Mouse (Mus musculus): Measurements from ENCODE around the gene Cxcl2.

Gene Cxcl2

DNA sequence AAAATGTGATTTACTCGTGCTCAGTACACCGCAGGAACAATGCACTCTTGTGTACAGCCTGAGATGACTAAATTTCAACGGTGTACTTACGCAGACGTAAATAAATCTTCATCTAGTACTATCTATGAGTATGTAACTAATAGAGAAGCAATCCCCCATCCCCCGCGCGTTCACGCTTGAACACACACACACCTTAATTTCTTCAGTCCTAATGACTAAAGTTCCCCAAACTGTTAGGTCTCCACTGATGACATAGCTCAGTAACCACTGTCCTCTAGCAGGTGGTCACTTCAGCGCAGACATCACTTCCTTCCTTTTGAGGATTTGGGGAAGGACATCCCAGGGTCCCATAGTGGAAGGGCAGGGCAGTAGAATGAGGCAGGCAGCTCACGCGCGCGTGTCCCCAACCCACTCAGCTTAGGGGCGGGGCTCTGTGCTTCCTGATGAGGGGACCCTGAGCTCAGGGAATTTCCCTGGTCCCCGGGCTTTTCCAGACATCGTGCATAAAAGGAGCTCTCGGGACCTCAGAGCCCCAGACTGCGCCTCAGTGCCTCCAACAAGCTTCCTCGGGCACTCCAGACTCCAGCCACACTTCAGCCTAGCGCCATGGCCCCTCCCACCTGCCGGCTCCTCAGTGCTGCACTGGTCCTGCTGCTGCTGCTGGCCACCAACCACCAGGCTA is at the start of gene Cxcl2:
Gene Cxcl2 (plus strand): TSS at position 533 of the 682 bp plus-strand sequence.
- no peak for ATAC-seq (ENCODE audit: low TSS enrichment)

DNA sequence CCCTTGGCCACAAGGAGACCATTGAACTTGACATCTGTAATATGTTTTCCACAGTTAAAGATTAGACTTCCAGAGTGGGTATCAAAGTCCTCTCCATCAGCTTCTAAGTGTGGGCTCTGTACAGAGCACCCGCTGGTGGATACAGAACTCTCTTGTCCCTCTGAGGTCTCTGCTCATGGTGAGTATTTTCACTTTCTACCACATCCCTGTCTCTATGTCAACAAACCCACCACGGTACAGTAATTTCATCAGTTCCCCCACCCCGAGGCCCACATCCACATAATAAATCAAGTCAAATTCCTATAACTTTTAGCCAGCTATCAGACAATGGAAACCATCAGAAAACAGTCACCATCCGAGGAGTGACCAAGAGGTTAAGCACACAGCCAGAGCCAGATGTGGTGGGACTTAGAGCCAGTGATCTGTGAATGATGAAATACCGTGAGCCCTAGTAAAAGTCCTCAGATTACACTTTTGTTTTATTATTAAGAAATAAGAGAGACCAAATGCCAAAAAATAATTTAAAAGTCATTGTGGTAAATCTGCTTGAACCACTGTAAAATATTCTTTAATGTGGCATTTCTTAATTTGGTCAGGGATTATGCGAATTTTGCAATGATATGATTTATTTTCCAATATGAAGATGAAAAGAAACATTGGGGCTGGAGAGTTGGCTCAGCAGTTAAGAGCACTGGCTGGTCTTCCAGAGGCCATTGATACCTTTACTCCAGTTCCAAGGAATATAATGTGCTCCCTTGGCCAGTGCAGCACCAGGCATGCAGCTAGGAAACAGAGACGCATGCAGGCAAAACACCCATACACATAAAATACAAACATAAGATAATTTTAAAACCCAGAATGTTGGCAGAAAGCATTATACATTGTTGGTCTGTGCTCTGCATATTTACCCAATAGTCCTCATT is 48.1 kb upstream of the Cxcl2 start:
- ATAC-seq (ENCODE audit: low TSS enrichment), result no peak

DNA sequence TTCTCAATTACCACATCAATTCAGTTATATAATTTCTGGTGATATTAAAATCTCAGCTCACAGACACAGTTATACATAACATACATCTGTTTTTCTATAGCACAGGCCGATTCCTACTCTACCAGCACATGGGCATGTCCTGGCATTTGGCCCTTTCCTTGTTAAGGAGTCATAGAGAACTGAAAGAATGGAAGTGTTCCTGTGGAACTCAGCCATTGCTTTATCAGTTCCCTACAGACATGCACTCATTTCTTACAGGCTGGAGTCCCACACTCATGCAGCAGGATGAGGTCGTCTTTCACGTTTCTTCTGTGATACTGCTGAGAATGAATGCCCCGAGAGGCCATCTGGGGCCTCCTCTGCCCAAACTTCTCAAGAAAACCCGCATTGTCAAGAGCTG is 46.2 kb upstream of the Cxcl2 start:
- ATAC-seq (ENCODE audit: low TSS enrichment), result peak; percentile 31; the same call in 1 of the 2 replicates

DNA sequence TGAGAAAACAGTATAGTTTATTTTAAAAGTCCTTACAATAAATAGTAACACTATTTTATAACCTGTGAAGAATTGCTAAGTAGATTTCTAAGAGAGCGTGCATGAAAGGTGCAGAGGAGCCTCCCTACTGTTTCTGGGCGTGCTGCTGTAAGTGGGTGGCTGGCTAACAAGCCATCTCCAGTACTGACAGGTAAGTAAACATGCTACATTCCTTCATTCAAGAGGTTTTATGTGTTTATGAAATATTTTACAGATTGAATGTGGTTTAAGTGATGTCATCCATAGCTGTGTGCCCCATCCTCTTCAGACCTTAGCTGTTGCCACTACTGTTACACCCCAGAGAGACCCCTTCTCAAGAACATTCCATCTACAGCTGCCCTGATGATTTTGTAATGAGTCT is 45.2 kb upstream of the Cxcl2 start:
- no peak for ATAC-seq (ENCODE audit: low TSS enrichment)

DNA sequence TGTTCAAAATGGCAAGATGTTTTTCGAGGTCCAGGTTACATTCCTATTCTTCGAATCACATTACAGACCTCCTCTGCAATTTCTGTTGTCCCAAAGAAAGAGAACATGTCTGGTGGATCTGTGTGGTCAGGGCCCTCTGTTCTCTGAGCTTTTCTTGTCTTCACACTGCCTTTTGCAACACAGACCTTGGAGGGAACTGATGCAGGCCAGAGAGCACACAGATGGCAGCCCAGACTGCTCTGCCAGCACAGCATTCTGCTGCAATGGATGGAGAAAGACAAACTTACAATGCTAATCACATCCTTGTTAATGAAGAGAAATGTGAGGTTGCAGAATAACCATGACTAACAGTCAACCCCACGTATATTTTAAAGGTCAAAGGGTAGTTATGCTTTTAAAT is 44.6 kb upstream of the Cxcl2 start:
- no peak for ATAC-seq (ENCODE audit: low TSS enrichment)

DNA sequence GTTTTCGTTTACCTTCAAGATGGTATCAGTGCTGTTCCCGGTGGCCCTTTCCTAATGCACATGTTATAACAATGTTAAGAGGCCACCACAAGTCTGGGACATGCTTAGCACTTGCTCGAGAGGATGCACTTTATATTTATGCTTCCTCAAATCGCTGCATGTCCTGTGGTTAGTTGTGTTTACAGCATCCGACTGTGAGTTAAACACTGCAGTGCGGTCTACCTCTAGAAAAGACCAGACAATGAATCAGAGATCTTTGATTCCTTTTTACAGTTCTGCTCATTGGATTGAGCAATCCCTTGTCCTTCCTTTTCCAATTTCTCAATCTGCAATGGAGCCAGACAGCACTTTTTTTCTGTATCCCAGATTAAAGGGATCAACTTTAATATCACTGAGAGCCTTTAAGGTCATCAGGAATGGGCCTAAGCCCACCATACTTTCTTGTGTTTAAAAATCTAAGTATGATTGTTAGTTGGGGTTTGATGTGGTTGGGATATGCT is 41.7 kb upstream of the Cxcl2 start:
- ATAC-seq (ENCODE audit: low TSS enrichment), result no peak

DNA sequence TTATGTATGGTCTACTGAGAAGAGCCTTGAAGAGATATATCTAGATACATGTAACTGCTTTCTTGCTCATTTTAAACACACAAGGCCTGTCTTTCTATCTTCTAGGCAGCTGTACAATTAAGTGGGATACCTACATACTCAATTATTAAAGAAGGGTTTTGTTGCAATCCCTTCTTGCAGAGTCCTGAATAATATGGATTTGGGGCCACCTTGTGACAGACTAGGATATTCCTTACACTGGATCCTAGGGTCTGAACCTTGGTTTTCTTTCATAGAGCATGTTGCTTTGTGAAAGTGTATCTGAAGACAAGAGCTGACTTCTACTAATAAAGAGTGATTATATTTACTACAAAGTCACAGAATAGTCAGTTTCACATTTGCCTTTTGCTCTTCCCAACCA is 36.9 kb upstream of the Cxcl2 start:
- ATAC-seq (ENCODE audit: low TSS enrichment), result no peak

DNA sequence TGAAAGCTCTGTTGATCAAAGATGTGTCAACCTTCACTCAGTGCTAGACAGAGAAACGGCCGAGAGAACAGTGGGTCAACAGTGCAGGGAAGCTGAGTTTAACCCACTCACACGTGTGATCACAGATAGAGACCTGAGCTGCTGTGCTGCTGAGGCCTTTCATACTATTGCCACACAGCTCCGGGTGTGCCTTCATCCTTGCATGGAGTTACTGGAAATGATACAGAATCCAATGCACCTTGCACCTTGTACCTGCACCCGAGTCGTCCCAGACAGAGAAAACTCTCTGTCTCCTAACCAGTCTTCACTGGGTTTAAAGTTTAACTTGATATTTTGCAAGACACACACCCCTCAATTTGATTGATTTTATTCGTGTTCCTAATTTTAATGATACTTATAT is 31.3 kb upstream of the Cxcl2 start:
- no peak for ATAC-seq (ENCODE audit: low TSS enrichment)

DNA sequence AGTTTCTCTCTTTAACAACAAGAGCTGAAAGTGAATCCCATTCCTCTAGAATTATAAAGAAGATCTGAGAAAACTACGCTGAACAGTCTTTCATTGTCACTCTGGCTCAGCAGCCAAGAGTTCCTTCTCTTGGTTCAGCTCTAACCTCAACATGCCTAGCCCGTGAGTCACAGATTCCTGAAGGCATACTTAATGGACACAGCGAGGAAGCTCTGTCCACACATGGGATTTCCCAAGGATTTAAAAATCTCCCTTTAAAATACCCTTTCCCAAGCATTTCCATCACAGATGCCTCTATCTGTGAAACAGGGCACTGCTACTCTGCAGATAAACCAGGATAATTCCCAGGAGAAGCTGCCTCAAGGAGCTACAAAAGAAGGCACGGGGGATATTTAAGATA is 27.6 kb upstream of the Cxcl2 start:
- ATAC-seq (ENCODE audit: low TSS enrichment), result no peak

DNA sequence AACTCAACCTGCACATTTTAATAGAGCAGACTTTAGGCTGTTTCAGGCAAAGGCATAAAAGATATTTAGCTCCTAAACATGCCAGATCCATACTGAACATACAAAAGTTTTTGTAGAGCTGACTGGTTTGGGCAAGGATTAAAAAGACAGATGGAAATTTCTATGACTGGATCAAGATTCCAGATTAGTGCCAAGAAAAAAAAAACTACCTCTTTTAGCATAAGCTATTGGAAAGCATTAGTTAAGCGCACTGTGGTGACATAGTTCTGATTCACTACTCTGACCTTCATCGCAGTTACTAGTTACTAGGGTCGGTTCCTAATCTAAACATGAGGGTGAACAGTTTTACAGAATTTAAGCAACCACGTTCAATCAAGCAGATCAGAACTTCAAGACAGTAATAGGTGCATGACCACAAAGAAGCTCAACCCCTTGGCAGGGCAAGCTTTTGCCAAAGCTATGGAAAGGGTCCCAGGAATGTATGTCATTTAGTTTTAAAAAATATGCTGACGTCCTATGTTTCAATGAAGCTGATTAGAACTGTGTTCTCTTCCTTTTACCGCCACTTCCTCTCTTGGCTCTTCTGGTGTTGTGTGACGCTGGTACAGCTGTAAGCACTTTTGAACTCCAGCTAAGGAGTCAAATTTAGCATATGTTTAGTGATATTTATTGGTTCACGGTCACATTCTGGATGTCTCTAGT is 27.0 kb upstream of the Cxcl2 start:
- no peak for ATAC-seq (ENCODE audit: low TSS enrichment)

DNA sequence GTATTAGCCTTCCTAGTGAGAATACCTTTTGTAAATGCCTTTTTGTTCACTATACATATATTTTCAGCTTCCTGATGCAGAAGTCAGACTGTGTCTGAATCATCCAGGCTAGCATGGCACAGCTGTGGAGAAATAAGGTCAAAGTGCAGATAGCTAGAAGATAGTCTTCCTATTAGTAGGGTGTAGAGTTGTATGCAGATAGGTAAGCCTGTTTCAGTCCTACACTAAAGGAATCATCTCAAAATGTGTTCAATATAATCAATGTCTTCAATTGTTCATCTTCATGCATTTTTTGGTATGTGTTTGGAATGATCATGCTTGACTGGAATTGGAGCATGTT is 26.5 kb upstream of the Cxcl2 start:
- ATAC-seq (ENCODE audit: low TSS enrichment), result no peak

DNA sequence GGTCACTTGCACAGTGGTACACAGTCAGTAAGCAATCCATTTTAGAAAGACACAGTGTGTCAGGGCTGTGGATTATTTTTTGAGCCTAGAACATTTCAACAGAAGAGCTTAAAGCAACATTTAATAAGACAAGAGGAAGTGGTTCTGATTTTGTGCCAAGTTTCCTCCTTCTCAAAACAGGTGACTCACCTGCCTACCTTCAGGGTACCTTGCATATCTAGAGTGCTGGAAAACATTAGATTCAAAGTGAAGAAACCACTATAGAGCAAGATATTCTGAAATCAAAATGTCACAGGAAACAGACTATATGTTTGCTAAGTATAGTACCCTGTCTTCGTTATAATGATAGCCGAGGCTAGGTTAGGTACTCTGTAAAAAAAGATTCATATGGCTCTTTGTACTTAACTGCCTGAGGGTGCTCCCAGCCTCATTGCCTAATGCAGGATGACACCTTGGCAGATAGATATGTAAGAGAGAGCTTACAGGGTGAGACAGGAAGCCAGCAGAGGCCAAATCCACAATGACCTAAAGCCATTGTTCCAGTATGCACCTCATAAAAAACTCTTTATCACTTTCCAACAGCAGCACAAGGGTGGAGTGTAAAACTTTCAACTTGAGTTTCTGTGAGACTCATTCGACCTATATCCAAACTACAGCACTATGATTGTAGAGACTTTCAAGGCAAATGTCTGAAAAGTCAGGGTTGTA is 24.2 kb upstream of the Cxcl2 start:
- ATAC-seq (ENCODE audit: low TSS enrichment), result no peak

DNA sequence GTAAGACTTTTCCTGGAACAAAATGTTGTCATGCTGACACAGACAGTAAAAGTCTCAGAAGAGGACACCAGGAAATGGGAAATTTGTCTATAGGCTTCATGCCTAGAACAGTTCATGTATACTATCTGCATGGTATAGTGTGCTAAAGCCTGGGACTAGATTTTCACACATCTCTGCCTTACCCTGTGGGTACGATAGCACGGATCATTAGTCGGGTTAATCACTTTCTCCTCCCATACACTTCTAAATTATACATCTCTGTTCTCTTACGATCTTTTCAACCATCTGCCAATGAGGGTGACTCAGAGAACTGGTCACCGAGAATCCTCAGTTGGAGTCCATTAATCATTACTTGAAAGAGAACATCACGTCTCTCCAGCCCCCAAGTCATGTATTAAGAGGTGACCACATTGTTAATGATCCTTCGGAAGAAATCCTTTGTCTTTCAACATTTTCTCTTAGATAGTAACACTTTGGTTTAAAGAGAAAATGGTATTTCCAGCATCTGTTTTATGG is 23.3 kb upstream of the Cxcl2 start:
- no peak for ATAC-seq (ENCODE audit: low TSS enrichment)

DNA sequence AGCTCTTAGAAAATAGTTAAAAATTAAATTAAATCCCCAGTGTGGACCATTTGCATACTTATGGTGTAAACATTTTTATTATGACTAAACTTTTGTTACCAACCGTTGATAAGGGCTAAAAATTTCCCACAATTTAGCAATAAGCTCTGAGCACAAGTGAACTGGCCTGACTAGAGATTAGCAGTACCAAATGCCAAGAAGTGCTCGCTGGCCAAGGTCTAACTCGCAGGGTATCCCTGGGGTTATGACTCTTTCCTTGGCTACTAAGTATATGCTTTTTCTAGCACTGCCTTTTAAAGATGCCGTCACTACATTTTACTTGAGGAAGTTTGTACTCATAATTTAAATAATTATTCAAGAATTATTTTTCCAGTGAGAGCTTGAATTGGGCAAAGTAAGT is 22.6 kb upstream of the Cxcl2 start:
- ATAC-seq (ENCODE audit: low TSS enrichment), result no peak

DNA sequence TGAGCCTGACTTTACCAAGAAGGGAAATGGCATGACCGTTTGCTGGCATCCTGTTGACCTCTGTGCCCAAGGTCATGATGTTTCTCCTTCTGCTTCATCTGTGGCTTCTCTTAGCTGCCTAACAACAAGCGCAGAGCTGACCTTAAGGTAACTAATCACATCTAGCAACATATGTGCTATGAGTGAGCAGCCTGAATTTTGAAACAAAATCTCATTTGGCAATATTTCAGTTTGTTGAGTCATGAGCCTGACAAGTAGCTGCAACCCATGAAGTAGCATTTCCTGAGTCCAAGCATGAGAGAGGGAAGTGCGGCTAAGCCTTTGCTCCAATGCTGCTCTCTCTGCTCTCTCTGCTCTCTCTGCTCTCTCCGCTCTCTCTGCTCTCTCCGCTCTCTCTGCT is 22.0 kb upstream of the Cxcl2 start:
- ATAC-seq (ENCODE audit: low TSS enrichment), result peak; percentile 77

DNA sequence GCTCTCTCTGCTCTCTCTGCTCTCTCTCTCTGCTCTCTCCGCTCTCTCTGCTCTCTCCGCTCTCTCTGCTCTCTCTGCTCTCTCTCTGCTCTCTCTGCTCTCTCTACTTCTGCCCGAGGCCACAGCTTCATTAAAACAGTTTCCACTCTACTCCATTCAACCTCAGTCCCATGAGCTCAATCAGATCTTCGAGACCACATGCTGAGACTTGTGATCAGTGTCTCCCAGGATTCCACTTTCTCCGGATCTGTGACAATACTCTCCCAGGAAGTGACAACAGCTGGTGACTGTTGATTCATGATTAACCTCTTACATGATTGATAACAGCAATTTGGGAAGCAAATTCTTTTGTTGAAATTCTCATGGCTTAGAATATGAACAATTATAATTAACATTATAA is 21.5 kb upstream of the Cxcl2 start:
- ATAC-seq (ENCODE audit: low TSS enrichment), result no peak

DNA sequence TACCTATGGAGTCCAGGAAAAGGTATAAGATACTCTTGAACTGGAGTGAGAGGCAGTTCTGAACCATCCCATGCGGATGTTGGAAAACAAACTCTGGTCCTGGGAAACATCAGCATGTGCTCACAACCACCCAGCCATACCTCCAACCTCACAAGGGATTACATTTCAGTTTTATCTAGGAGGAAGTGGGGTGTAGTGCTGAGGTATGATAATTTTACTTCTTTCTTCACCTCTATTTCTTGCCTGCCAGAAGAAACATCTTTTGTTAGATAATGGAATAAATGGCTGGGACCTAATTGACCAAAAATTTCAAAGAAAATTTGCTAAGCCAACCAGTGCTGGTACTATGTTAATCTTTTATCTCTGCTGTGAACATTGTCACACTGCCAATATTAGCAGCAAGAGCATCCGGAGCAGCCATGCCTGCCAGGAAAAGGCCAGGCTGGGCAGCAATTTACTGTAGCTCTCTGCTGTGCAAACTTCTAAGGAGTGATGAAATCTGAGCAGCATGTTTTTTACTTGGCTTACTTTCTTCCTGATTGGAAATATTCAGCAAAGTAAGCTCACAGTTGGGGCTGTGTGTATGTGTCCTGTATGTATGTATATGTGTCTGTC is 18.9 kb upstream of the Cxcl2 start:
- ATAC-seq (ENCODE audit: low TSS enrichment), result no peak

DNA sequence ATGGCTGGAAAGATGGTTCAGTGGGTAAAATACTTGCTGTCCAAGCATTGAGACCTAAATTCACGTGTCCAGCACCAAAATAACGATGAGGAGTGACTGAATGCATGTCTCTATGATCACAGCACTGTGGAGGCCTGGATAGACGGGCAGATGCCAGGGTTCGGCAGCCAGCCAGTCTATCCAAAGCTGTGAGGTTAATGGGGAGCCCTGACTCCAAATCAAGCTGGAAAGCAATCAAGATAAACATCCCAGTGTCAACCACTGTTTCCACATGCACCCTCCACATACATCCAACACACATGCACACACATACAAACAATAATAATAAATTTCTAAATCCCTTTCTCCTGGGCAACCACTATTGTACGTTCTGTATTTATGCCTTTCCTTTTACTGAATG is 15.0 kb upstream of the Cxcl2 start:
- ATAC-seq (ENCODE audit: low TSS enrichment), result no peak

DNA sequence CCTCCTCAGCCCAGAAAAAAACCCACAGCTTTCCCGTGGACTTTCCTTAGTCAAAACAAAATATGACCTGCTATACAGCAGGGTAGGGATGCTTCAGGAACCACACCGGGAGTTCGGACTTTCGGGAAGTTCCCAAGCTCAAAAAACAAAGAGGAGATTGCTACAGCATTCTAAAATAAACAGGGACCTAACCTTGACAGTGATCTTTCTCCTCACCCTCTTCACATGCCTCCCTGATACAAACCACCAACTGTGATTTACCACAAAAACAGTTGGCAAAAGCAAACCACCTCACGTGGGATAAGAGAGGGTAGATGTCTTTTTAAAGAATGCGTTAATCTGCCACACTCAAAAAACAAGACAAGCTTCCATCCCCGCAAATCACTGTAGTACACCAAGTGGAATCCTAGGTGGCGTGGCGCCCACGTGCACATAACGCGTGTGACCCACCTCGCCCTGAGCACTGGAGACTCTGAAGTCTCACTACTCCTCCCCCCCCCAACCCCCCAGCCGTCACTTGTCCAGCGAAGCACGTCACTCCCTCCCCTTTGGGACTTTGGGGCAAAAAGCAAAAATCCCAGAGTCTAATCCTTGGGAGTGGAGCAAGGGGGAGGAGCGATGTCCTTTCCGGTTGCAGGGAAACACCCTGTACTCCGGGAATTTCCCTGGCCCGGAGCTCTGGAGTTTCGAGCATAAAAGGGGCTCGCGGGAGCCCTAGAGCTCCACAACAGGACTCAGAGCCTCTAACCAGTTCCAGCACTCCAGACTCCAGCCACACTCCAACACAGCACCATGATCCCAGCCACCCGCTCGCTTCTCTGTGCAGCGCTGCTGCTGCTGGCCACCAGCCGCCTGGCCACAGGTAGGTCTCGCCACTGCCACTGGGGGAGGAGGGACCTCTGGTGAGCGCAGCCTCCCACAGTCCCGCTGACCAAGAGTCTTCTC is 12.9 kb upstream of the Cxcl2 start, which contains the start of gene Cxcl1:
Gene Cxcl1 (plus strand): TSS at position 723 of the 945 bp plus-strand sequence.
- ATAC-seq (ENCODE audit: low TSS enrichment), result peak; percentile 84

DNA sequence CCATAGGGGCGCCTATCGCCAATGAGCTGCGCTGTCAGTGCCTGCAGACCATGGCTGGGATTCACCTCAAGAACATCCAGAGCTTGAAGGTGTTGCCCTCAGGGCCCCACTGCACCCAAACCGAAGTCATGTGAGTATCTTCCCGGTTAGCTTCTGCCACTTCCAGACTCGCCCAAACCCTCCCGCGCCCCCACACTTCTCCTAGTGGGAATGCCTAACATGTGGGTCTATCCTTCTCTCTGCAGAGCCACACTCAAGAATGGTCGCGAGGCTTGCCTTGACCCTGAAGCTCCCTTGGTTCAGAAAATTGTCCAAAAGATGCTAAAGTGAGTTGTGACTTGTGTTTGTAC is 12.2 kb upstream of the Cxcl2 start:
- no peak for ATAC-seq (ENCODE audit: low TSS enrichment)

Data from frontal cortex, adult (tissue).